Mouse (Mus musculus) embryonic facial prominence, embryonic 14.5 days (tissue): ENCODE data around the gene Apoc3. TPM values are rescaled to one million over a fixed set of nuclear protein-coding genes. Genes with fewer than 3 reads are reported as not detected.

Experiments used
- polyA plus RNA-seq: library from polyadenylated mRNA; unstranded; fragments of >200 nt; fragmentation: Nextera tagmentation; extraction: Ambion mirVana; gene quantifications from 2 replicates; pipeline ENCODE4 v1.2.1, GENCODE M21; 2014

Apoc3 gene
- polyA plus RNA-seq, 1 experiment from 2014 or later: not detected

Other genes with a start within 250 kb of the Apoc3 start
- 167 and 188 TPM in 2 replicates for gene Pafah1b2, start 222.9 kb downstream of the Apoc3 start, polyA plus RNA-seq
- gene Sik3, start 222.8 kb downstream of the Apoc3 start, polyA plus RNA-seq: 11.5 and 13.4 TPM in 2 replicates
- gene Apoa1, start 7.1 kb downstream of the Apoc3 start, polyA plus RNA-seq: 0.71 and 1.0 TPM in 2 replicates
- gene Apoa4, start 5.1 kb upstream of the Apoc3 start, polyA plus RNA-seq: 0.13 TPM in 1 of 2 replicates, not detected in the other
- gene Apoa5, start 33.0 kb upstream of the Apoc3 start, polyA plus RNA-seq: not detected in 2 replicates
- 54.2 and 54.6 TPM in 2 replicates for gene Zpr1, start 37.4 kb upstream of the Apoc3 start, polyA plus RNA-seq
- 19.1 and 23.3 TPM in 2 replicates for gene Bud13, start 47.4 kb upstream of the Apoc3 start, polyA plus RNA-seq
- gene 4931429L15Rik, start 84.3 kb upstream of the Apoc3 start, polyA plus RNA-seq: not detected in 2 replicates